ENCODE assay signal across 26 mouse cellular contexts in genomic region chr2:136175030-136175429, GRCm38 (mm10).
DNase-seq lines count a peak whose midpoint lies in the region; ATAC-seq and TF ChIP-seq lines count a peak whose summit lies in the region.
"Had no signal": no experiment of that assay in that cellular context is flagged by ENCODE, and none has a peak within 500 bp of the region (broad histone marks: within the 10 kb centered on the region; RNA-seq: fewer than 3 reads in every experiment).

No protein-coding gene starts in this region.

- no peak for TF ChIP-seq CTCF in left cerebral cortex, adult 2 months (IDR thresholded peaks at IDR 0.05)

- intact Hi-C loops in left cerebral cortex, adult 2 months (cut with DNase I) = no loop called here

- H3K27me3 ChIP-seq in midbrain, embryonic 14.5 days (ENCODE audit: control insufficient read depth, insufficient read depth, low read length) = no peaks in the 10 kb centered on the region
- H3K27me3 ChIP-seq: forebrain, embryonic 13.5 days; heart, embryonic 12.5 days; heart, embryonic 15.5 days; hindbrain, embryonic 13.5 days; intestine, embryonic 15.5 days had no signal

- peak overlapping the region; percentile 44; the same call in 1 of the 2 replicates for H3K27ac ChIP-seq in left cerebral cortex, adult 2 months
- no peak overlapping the region for H3K27ac ChIP-seq in midbrain, embryonic 14.5 days (replicated peaks; ENCODE audit: low read depth, low read length)
- H3K27ac ChIP-seq: forebrain, embryonic 10.5 days; forebrain, embryonic 13.5 days; gastrocnemius, adult 2 months; heart, embryonic 15.5 days; hindbrain, embryonic 10.5 days; hindbrain, embryonic 13.5 days; intestine, embryonic 15.5 days had no signal

- WGBS in midbrain, embryonic 14.5 days = 70% methylated on average over 3 of the region's 3 CpGs

- no peak overlapping the region for H3K9ac ChIP-seq in midbrain, embryonic 14.5 days (replicated peaks; ENCODE audit: low read length)
- H3K9ac ChIP-seq: forebrain, embryonic 13.5 days; heart, embryonic 12.5 days; heart, embryonic 15.5 days; hindbrain, embryonic 13.5 days; intestine, embryonic 15.5 days had no signal

- peak; percentile 94 for ATAC-seq in frontal cortex, adult (ENCODE audit: low TSS enrichment)
- no peak for ATAC-seq in midbrain, embryonic 14.5 days (ENCODE audit: low FRiP score, low TSS enrichment)
- ATAC-seq: CD4-positive, CD25-positive, alpha-beta regulatory T cell, adult 4 months; forebrain, embryonic 13.5 days; forebrain, embryonic 16.5 days; hindbrain, embryonic 16.5 days; intestine, embryonic 15.5 days had no signal

- H3K4me3 ChIP-seq in left cerebral cortex, adult 2 months = no peak overlapping the region
- H3K4me3 ChIP-seq in midbrain, embryonic 14.5 days (replicated peaks; ENCODE audit: low read depth, low read length) = no peak overlapping the region
- H3K4me3 ChIP-seq: forebrain, embryonic 10.5 days; forebrain, embryonic 13.5 days; gastrocnemius, adult 2 months; heart, embryonic 12.5 days; heart, embryonic 15.5 days; hindbrain, embryonic 10.5 days; hindbrain, embryonic 13.5 days; intestine, embryonic 15.5 days had no signal

- H3K4me2 ChIP-seq in midbrain, embryonic 14.5 days (ENCODE audit: low read length) = no peak overlapping the region
- H3K4me2 ChIP-seq: forebrain, embryonic 13.5 days; heart, embryonic 12.5 days; heart, embryonic 15.5 days; hindbrain, embryonic 13.5 days; intestine, embryonic 15.5 days had no signal

- no peaks in the 10 kb centered on the region for H3K9me3 ChIP-seq in midbrain, embryonic 14.5 days (ENCODE audit: control insufficient read depth, low read length)
- H3K9me3 ChIP-seq: forebrain, embryonic 10.5 days; forebrain, embryonic 13.5 days; heart, embryonic 15.5 days; hindbrain, embryonic 10.5 days; hindbrain, embryonic 13.5 days; intestine, embryonic 15.5 days had no signal

- no peaks in the 10 kb centered on the region for H3K36me3 ChIP-seq in midbrain, embryonic 14.5 days (ENCODE audit: control insufficient read depth, insufficient read depth, low read length)
- H3K36me3 ChIP-seq: forebrain, embryonic 10.5 days; heart, embryonic 12.5 days; heart, embryonic 15.5 days; hindbrain, embryonic 10.5 days; intestine, embryonic 15.5 days had no signal

- DNase-seq in cerebellum, adult 9-10 months = peak; percentile 19
- no peak for DNase-seq in cerebellum, postnatal 14 days
- no peak for DNase-seq in frontal cortex, postnatal 10 days (ENCODE audit: low spot score in 2 of 2)
- no peak for DNase-seq in left cerebral cortex, adult 2 months (ENCODE audit: extremely low spot score in 1 of 2, low spot score in 2 of 2)
- no peak for DNase-seq in left cerebral cortex, adult 9 months (ENCODE audit: low spot score in 2 of 2)
- peak; percentile 67 for DNase-seq in telencephalon, adult 2 months (ENCODE audit: low read depth, low spot score)
- DNase-seq in midbrain, embryonic 14.5 days = no peak
- DNase-seq: adrenal gland, adult 2 months; adrenal gland, postnatal 14 days; gastrocnemius, adult 2 months; gastrocnemius, postnatal 14 days; heart, adult 11 months; heart, postnatal 10 days; heart, postnatal 36 days; kidney, adult 11 months had no signal

- no peaks in the 10 kb centered on the region for H3K4me1 ChIP-seq in midbrain, embryonic 14.5 days (ENCODE audit: control insufficient read depth, insufficient read depth, low read length)
- H3K4me1 ChIP-seq: forebrain, embryonic 10.5 days; forebrain, embryonic 13.5 days; heart, embryonic 12.5 days; heart, embryonic 15.5 days; hindbrain, embryonic 10.5 days; hindbrain, embryonic 13.5 days; intestine, embryonic 15.5 days had no signal

Comparison
In these comparisons a context has a peak if more than half of its experiments do, and no peak if none do; other contexts are left out.
1. DNase-seq: peak in cerebellum, adult 9-10 months (single experiment) and telencephalon, adult 2 months (single experiment); none in cerebellum, postnatal 14 days (0 of 2), frontal cortex, postnatal 10 days (0 of 2), left cerebral cortex, adult 2 months (0 of 2), left cerebral cortex, adult 9 months (0 of 2) and midbrain, embryonic 14.5 days (single experiment).